Mouse (Mus musculus) stomach, postnatal 0 days (tissue): ENCODE data around the gene Pced1b. TPM values are rescaled to one million over a fixed set of nuclear protein-coding genes. Genes with fewer than 3 reads are reported as not detected.

Source experiments
- ATAC-seq: fragments of 200-750 bp; cut with Nextera tagmentation; 2 replicates; pipeline ENCODE4 v1.8.0; 2017; ENCODE audit not compliant: low FRiP score, low TSS enrichment
- DNase-seq: peaks from one replicate; pipeline ENCODE4 v3.0.0-alpha.2; 2016; ENCODE audit warnings: low spot score
- H3K27ac ChIP-seq: fragments of 300-500 bp; sonication (generic); replicated peaks from 2 replicates; pipeline ENCODE4 v1.5.1; 2014; ENCODE audit warnings: mild to moderate bottlenecking, control low read depth
- H3K27me3 ChIP-seq: fragments of 300-500 bp; sonication (generic); 2 replicates; pipeline ENCODE4 v1.6.1; 2014; ENCODE audit warnings: low read length; ENCODE audit not compliant: control insufficient read depth, insufficient read depth
- H3K36me3 ChIP-seq: fragments of 300-500 bp; sonication (generic); 2 replicates; pipeline ENCODE4 v1.6.1; 2014; ENCODE audit warnings: low read length, mixed read lengths; ENCODE audit not compliant: control insufficient read depth, insufficient read depth
- H3K4me1 ChIP-seq: fragments of 300-500 bp; sonication (generic); replicated peaks from 2 replicates; pipeline ENCODE4 v1.6.1; 2014; ENCODE audit warnings: antibody characterized with exemption; ENCODE audit not compliant: control insufficient read depth, insufficient read depth
- H3K4me2 ChIP-seq: fragments of 300-500 bp; sonication (generic); replicated peaks from 2 replicates; pipeline ENCODE4 v1.6.1; 2014; ENCODE audit warnings: low read depth, mild to moderate bottlenecking, control low read depth, moderate library complexity
- H3K4me3 ChIP-seq: fragments of 300-500 bp; sonication (generic); 2 replicates; pipeline ENCODE4 v1.5.1; 2014; ENCODE audit warnings: low read depth, low read length, control low read depth
- H3K9ac ChIP-seq: fragments of 300-500 bp; sonication (generic); 2 replicates; pipeline ENCODE4 v1.6.1; 2014; ENCODE audit warnings: mild to moderate bottlenecking, low read length, control low read depth, mixed read lengths
- H3K9me3 ChIP-seq: fragments of 300-500 bp; sonication (generic); 2 replicates; pipeline ENCODE4 v1.6.1; 2016; ENCODE audit warnings: low read length; ENCODE audit not compliant: control insufficient read depth
- CTCF ChIP-seq: IDR thresholded peaks from 2 replicates; pipeline ENCODE4 v1.5.1; 2016; ENCODE audit warnings: antibody characterized with exemption, low read depth, mild to moderate bottlenecking, moderate library complexity
- EP300 ChIP-seq: optimal IDR thresholded peaks from 2 replicates; pipeline ENCODE3; 2016; ENCODE audit warnings: antibody characterized with exemption
- WGBS: fragments of 180-500 bp; shearing (Covaris S2); extraction: QIAGEN DNeasy Blood & Tissue Kit; methylation state at CpG from one replicate; pipeline ENCODE4 v1.1.7; 2014; 5-methylcytosine and 5-hydroxymethylcytosine counted together
- polyA plus RNA-seq: library from polyadenylated mRNA; unstranded; fragments of >200 nt; fragmentation: Nextera tagmentation; extraction: Ambion mirVana; gene quantifications from 2 replicates; pipeline ENCODE4 v1.2.1, GENCODE M21; 2015

The Pced1b gene
- polyA plus RNA-seq, 1 experiment from 2014 or later = 1.6 TPM

DNA sequence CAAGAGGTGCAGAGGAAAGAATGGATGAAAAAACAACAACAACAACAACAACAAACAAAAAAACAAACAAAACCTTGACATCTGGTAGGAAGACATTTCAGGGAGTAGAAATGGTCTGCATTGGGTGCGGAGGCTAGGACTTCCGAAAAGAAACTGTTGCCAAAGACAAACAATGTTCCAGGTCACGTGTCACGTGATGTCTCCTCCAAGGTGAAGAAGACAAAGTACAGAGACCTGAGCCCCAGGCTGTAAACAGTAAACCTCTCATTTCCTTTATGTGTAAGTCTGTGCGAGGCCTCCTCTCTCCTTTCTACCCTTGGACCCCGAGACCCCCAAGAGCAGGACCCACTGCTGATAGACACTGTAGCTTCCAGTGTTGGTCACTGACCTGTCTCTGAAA, 184.6 kb downstream of the Pced1b start:
- no peaks in the 10 kb centered on the region for H3K36me3 ChIP-seq
- no peak overlapping the region for H3K4me3 ChIP-seq
- H3K9me3 ChIP-seq = no peaks in the 10 kb centered on the region
- WGBS = 80% methylated on average over 6 of the region's 6 CpGs
- TF ChIP-seq EP300 = no peak
- TF ChIP-seq CTCF = no peak
- H3K4me2 ChIP-seq = no peak overlapping the region
- no peaks in the 10 kb centered on the region for H3K4me1 ChIP-seq
- DNase-seq = no peak
- ATAC-seq = no peak
- no peaks in the 10 kb centered on the region for H3K27me3 ChIP-seq
- H3K27ac ChIP-seq = no peak overlapping the region
- H3K9ac ChIP-seq = no peak overlapping the region

DNA sequence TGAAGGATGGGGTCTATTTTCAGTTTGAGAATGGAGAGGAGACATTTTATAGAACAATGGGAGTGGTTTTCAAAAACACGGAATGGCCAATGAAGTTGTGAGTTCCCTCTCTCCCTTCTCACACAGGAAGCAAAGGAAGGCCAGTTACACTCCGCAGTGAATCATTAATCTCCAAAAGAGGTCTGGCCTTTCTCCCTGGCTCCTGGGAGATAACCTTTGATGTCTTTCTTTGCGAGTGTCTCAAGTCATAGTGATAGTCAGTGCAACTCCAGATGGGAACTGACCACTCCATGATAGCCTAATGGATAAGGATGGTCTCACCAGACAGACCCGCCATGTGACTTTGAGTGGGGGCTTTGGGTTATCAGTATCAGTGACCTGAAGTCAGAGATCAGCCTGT, 185.3 kb downstream of the Pced1b start:
- no peak for ATAC-seq
- H3K9me3 ChIP-seq = no peaks in the 10 kb centered on the region
- H3K9ac ChIP-seq = no peak overlapping the region
- no peaks in the 10 kb centered on the region for H3K36me3 ChIP-seq
- no peaks in the 10 kb centered on the region for H3K27me3 ChIP-seq
- H3K4me1 ChIP-seq = no peaks in the 10 kb centered on the region
- no peak for DNase-seq
- WGBS = 29% methylated on average over 4 of the region's 4 CpGs
- H3K4me2 ChIP-seq = no peak overlapping the region
- H3K27ac ChIP-seq = no peak overlapping the region
- H3K4me3 ChIP-seq = no peak overlapping the region
- TF ChIP-seq CTCF (no peak), EP300 (no peak)

Other genes with a start within 250 kb of the Pced1b start
- gene Slc38a4, start 191.2 kb upstream of the Pced1b start, polyA plus RNA-seq = 9.7 and 10.8 TPM in 2 replicates
- gene Amigo2, start 180 bp downstream of the Pced1b start, polyA plus RNA-seq = 2.6 and 2.9 TPM in 2 replicates